ENCODE assay signal across 21 mouse cellular contexts in genomic region chr15:68695041-68695650, GRCm38 (mm10).
A peak's percentile ranks its signal among the peaks of the same experiment; 100 is the strongest.
DNase-seq lines count a peak whose midpoint lies in the region; ATAC-seq and TF ChIP-seq lines count a peak whose summit lies in the region.
"Had no signal": no experiment of that assay in that cellular context is flagged by ENCODE, and none has a peak within 500 bp of the region (broad histone marks: within the 10 kb centered on the region; RNA-seq: fewer than 3 reads in every experiment).

No protein-coding gene starts in this region.

- DNase-seq in forebrain, embryonic 10.5 days (ENCODE audit: extremely low spot score, low spot score), result no peak
- DNase-seq in limb, embryonic 14.5 days (ENCODE audit: low spot score), result peak; percentile 5
- no peak for DNase-seq in limb, embryonic 10.5 days (ENCODE audit: low spot score)
- peak; percentile 10 for DNase-seq in adipocyte (ENCODE audit: low spot score)
- DNase-seq in right cerebral cortex, postnatal 10 days (ENCODE audit: low spot score in 2 of 2), result peak; percentile 47 to 49
- no peak for DNase-seq in heart, postnatal 14 days
- DNase-seq: adrenal gland, postnatal 25 days; B cell, adult 2 months; cerebellum, adult 9-10 months; kidney, adult 18-20 months; kidney, postnatal 10 days; lung, adult 2 months; lung, postnatal 36 days; thymus, postnatal 36 days had no signal

- no peak for TF ChIP-seq POLR2A in limb, embryonic 14.5 days (IDR thresholded peaks at IDR 0.05; ENCODE audit: borderline replicate concordance, extremely low read depth, insufficient read depth, insufficient read length)

- H3K4me3 ChIP-seq in forebrain, embryonic 15.5 days, result no peak overlapping the region
- H3K4me3 ChIP-seq in forebrain, embryonic 10.5 days, result no peak overlapping the region
- no peak overlapping the region for H3K4me3 ChIP-seq in limb, embryonic 14.5 days (replicated peaks; ENCODE audit: low read length)
- no peak overlapping the region for H3K4me3 ChIP-seq in limb, embryonic 10.5 days
- H3K4me3 ChIP-seq: embryonic facial prominence, embryonic 13.5 days; heart, embryonic 10.5 days; hindbrain, embryonic 15.5 days; midbrain, embryonic 12.5 days had no signal

- no peaks in the 10 kb centered on the region for H3K9me3 ChIP-seq in forebrain, embryonic 15.5 days
- no peaks in the 10 kb centered on the region for H3K9me3 ChIP-seq in forebrain, embryonic 10.5 days
- H3K9me3 ChIP-seq in limb, embryonic 14.5 days (ENCODE audit: control insufficient read depth, low read length), result no peaks in the 10 kb centered on the region
- H3K9me3 ChIP-seq in limb, embryonic 10.5 days (replicated peaks), result no peaks in the 10 kb centered on the region
- H3K9me3 ChIP-seq: embryonic facial prominence, embryonic 13.5 days; heart, embryonic 10.5 days; hindbrain, embryonic 15.5 days; midbrain, embryonic 12.5 days had no signal

- H3K9ac ChIP-seq in forebrain, embryonic 15.5 days (replicated peaks), result no peak overlapping the region
- H3K9ac ChIP-seq in limb, embryonic 14.5 days (ENCODE audit: low read depth, low read length, severe bottlenecking), result no peak overlapping the region
- H3K9ac ChIP-seq: embryonic facial prominence, embryonic 13.5 days; hindbrain, embryonic 15.5 days; midbrain, embryonic 12.5 days had no signal

- H3K4me2 ChIP-seq in forebrain, embryonic 15.5 days (replicated peaks), result no peak overlapping the region
- H3K4me2 ChIP-seq in limb, embryonic 14.5 days (replicated peaks; ENCODE audit: low read depth, low read length, severe bottlenecking), result no peak overlapping the region
- H3K4me2 ChIP-seq: embryonic facial prominence, embryonic 13.5 days; hindbrain, embryonic 15.5 days; liver, embryonic 11.5 days; midbrain, embryonic 12.5 days had no signal

- no peaks in the 10 kb centered on the region for H3K36me3 ChIP-seq in forebrain, embryonic 15.5 days
- no peaks in the 10 kb centered on the region for H3K36me3 ChIP-seq in forebrain, embryonic 10.5 days (replicated peaks)
- H3K36me3 ChIP-seq in limb, embryonic 14.5 days (ENCODE audit: control insufficient read depth, insufficient read depth, low read length), result no peaks in the 10 kb centered on the region
- H3K36me3 ChIP-seq in limb, embryonic 10.5 days, result no peaks in the 10 kb centered on the region
- H3K36me3 ChIP-seq: embryonic facial prominence, embryonic 13.5 days; heart, embryonic 10.5 days; hindbrain, embryonic 15.5 days; midbrain, embryonic 12.5 days had no signal

- H3K4me1 ChIP-seq in forebrain, embryonic 15.5 days, result peaks cover 3% of the 10 kb centered on the region; the same call in 1 of the 2 replicates
- H3K4me1 ChIP-seq in forebrain, embryonic 10.5 days, result 0 out of 2 replicates have a peak, but pooled peaks cover under 1% of the 10 kb centered on the region
- no peaks in the 10 kb centered on the region for H3K4me1 ChIP-seq in limb, embryonic 14.5 days (ENCODE audit: control insufficient read depth, insufficient read depth, low read length)
- H3K4me1 ChIP-seq in limb, embryonic 10.5 days, result no peaks in the 10 kb centered on the region
- H3K4me1 ChIP-seq: heart, embryonic 10.5 days; midbrain, embryonic 12.5 days had no signal

- 0 out of 2 replicates have a peak, but pooled peaks have one; percentile 16 for ATAC-seq in forebrain, embryonic 15.5 days (replicated peaks)
- no peak for ATAC-seq in limb, embryonic 14.5 days (ENCODE audit: low FRiP score, low read depth)
- ATAC-seq: activated CD4-positive, CD25-positive, alpha-beta regulatory T cell, adult 4 months had no signal

- H3K27me3 ChIP-seq in forebrain, embryonic 15.5 days, result no peaks in the 10 kb centered on the region
- no peaks in the 10 kb centered on the region for H3K27me3 ChIP-seq in forebrain, embryonic 10.5 days (ENCODE audit: poor library complexity, severe bottlenecking)
- no peaks in the 10 kb centered on the region for H3K27me3 ChIP-seq in limb, embryonic 14.5 days (ENCODE audit: control insufficient read depth, insufficient read depth, low read length)
- no peaks in the 10 kb centered on the region for H3K27me3 ChIP-seq in limb, embryonic 10.5 days (ENCODE audit: low read depth, poor library complexity, severe bottlenecking)
- H3K27me3 ChIP-seq: embryonic facial prominence, embryonic 13.5 days; hindbrain, embryonic 15.5 days; midbrain, embryonic 12.5 days had no signal

- intact Hi-C loops in heart, postnatal 14 days (cut with DNase I), result no loop called here

- H3K27ac ChIP-seq in forebrain, embryonic 15.5 days (replicated peaks), result no peak overlapping the region
- H3K27ac ChIP-seq in forebrain, embryonic 10.5 days, result no peak overlapping the region
- no peak overlapping the region for H3K27ac ChIP-seq in limb, embryonic 14.5 days (replicated peaks; ENCODE audit: low read depth, low read length)
- H3K27ac ChIP-seq in limb, embryonic 10.5 days, result no peak overlapping the region
- H3K27ac ChIP-seq: embryonic facial prominence, embryonic 13.5 days; heart, embryonic 10.5 days; hindbrain, embryonic 15.5 days; midbrain, embryonic 12.5 days had no signal

- 43% methylated on average over 5 of the region's 5 CpGs for WGBS in forebrain, embryonic 15.5 days
- 71% methylated on average over 5 of the region's 5 CpGs for WGBS in forebrain, embryonic 10.5 days
- WGBS in limb, embryonic 14.5 days, result 23% methylated on average over 5 of the region's 5 CpGs
- whole genome bisulfite sequencing in limb, embryonic 10.5 days, result 45% methylated on average over 5 of the region's 5 CpGs

Comparison
In these comparisons a context has a peak if more than half of its experiments do, and no peak if none do; other contexts are left out.
1. DNase-seq: peak in limb, embryonic 14.5 days (single experiment), adipocyte (single experiment) and right cerebral cortex, postnatal 10 days (2 of 2); none in forebrain, embryonic 10.5 days (single experiment), limb, embryonic 10.5 days (single experiment) and heart, postnatal 14 days (0 of 2).